Mouse (Mus musculus) spleen, postnatal 36 days (tissue): ENCODE results near the gene Gm8369.
"Not testable (repeated sequence)": the region's sequence is repeated elsewhere in the genome, so short reads cannot be mapped to it uniquely, and the experiment has no call there.

Experiments
- DNase-seq, 2 experiments: peaks; one replicate each; pipeline ENCODE4 v3.0.0; 2022; ENCODE audit warnings: low spot score in 2 of 2, mixed read lengths in 1 of 2

Gm8369 gene

DNA sequence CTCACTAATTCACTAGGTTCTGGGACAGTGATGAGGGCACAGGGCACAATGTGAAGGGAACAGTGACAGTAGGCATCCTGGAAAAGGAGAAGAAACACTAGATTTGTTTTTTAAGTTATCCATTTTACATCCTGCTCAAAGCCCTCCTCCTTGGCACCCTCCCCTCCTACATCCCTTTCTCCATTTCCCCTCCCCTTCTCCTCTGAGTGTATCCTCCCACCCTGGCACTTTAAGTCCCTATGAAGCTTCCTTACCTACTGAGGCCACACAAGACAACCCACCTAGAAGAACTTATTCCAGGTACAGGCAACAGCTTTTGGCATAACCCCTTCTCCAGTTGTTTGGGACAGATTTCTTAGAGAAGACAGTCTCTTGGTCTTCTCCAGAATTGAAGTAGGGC is 30.5 kb downstream of the Gm8369 start, which contains the start of gene Ms4a6b:
Gene Ms4a6b, plus strand, starts transcription at position 267 of the 400 bp plus-strand sequence.
- no peak for DNase-seq

DNA sequence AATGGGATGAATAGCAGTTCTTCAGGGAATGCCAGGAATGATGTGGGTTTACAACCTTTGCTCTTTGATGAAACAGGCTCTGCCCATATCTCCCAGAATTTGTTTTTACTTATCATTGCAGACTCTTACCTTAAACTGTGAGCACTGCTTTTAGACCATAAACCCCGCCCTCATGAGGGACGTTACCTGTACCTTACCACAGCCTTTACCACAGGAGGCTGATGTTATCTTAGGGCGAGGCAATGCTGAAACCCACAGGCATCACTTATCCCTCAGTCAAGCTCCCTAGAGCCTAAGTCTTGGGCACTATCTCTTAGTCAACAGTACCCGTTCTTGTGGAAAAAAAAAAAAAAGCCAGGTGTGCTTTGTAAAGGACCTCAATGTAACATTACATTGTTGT is 31.1 kb downstream of the Gm8369 start:
- DNase-seq: peak; percentile 63 to 65

DNA sequence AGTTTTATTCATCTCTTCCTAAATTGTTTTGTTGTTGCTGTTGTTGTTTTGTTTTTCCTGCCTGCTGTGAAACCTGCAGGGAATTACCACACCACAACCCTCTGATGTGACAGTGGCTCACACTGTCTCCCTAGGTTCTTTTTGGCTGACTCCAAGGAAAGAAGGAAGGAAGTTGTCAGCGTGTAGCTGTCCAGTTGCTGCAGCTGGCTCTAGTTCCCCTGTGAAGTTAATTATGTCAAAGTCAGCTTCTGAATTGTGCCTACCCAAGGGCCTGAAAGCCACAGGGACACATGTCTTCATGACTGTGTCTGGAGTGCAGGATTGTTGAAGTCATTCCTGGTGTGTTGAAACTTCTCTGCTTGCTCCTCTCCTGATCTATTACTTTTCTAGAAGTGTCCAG is 31.6 kb downstream of the Gm8369 start:
- DNase-seq: peak in 1 of 2 experiments; percentile 31

DNA sequence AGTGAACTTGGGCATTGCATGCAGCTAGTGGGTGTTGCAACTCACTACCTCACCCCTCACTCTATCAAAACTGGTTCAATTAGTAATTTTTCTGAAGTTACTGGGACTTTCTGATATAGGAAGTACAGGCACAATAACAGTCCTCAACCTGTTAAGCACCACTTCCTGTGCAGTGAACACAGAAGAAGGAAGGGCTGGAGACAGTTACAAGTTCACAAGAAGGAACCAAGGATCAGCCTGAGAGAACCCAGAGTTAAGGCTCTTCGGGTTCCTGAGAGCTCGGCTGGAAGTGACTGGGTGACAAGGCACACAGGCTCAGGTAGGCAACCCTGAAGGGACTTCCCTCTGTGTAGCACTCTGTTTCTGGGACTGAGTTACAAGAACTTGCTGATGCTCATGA is 32.6 kb downstream of the Gm8369 start:
- peak; percentile 41 to 52 for DNase-seq

DNA sequence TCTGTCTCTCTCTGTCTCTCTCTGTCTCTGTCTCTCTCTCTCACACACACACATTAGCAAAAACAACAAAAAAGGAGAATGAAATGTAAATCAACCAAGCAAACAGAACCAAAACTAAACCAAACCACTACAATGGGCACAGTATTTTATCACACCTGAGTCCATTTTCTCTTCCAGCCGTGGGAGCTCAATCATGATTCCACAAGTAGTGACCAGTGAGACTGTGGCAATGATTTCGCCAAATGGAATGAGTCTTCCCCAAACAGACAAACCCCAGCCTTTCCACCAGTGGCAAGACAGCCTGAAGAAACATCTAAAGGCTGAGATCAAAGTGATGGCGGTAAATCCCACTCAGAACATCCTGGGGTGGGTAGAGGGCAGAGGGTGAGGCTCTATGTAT is 34.4 kb downstream of the Gm8369 start:
- no peak for DNase-seq

DNA sequence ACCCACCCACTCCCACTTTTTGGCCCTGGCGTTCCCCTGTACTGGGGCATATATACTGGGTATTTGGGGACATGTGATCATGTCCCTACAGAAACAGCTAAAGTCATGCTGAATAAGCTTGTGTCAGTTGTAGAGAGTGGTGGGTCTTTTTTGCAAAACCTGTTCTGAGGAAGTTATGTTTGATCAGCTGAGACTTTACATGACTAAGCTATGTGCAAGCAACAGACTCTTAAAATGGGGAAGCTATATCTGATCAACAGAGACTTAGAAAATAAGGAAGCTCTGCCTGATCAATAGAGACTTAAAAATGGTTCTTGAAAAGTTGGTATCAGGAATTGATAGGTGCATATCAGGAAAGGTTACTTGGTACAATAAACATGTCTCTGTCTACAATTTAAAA is 47.7 kb downstream of the Gm8369 start:
- no peak for DNase-seq

DNA sequence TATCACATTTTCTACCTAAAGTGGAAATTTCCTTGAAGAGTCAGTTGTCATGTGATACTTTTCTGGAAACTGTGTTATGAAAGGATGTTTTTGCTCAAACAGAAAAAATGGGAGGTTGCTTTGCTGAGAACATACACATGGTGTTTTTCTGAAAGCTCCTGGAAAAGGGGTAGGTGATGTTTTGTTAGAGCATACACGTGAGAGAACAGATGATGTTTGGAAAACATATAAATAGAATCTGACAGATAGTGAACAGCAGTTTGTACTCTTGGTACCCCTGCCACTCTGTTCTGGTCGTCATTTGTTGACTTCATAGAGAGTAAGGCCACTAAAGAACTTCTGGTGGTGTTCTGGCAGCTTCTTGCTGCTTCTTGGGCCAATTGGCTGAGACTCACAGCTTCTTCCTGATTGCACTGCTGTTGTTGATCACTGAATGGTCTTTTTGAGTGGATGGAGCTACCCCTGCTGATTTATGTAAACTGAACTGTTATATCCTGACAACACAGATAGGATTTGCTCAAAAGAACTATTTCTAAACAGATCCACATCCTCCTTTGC is 48.2 kb downstream of the Gm8369 start:
- no peak for DNase-seq

DNA sequence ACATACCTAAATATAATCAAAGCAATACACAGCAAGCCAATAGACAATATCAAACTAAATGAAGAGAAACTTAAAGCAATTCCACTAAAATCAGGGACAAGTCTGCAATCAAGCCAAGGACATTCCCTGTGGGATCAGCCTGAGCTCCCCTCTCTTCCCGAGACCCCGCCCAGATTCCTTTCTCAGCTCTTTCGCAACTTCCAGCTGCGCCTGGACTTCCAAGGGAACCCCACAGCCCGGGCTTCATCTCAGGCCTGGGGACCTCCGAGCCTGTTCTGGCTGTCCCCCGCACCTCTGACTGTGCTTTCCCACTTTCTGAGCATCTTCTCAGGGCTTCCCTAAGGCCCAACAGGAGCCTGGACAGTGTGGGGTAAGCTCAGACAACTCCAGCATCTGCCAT is 50.9 kb downstream of the Gm8369 start, which contains the start of gene Ms4a4d:
Gene Ms4a4d, plus strand, starts transcription at position 209 of the 400 bp plus-strand sequence.
- DNase-seq: no peak

DNA sequence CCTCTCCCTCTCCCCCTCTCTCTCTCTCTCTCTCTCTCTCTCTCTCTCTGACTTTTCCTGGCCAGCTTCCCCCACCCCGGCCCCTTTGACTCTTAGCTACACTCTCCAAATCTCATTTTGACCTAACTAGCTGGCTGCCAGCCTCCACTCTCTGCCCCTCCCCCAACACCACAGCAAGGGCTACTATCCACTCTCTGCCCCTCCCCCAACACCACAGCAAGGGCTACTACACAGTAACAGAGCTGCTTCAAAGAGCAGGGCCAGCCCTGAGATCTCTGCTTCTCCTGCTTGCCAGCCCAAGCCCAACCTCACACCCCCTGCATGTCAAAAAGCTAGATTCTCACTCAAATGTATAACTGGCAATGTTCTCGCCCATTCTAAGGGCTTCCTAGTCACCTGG is 51.6 kb downstream of the Gm8369 start:
- no peak for DNase-seq

DNA sequence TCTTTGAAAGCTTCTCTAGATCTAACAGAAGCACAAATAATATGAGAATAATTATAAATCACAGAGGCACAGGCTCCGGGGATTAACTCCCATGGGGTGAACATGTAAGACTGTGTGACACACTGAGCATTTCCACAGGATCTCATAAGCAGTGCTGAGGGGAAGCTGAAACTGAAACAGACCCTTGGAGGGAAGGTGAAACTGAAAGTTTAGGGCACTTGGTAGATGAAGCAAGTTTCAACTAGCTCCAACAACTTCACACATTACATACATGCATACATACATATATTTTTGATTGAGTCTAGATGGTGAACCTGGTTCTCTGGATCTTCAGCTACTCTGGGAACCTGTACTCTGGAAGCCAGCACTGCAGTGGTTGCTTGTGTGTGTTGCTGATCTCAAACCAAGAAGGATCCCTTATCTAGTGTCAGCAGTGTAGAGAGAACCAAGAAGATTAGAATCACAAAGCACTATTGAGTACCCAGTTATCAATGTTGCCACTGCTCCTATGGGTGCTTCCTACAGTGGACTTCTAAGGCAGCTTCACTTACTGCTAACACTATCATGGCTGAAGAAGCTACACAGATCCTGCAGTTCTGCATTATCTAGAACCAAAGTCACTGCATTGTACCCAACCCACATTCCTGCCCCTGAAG is 54.6 kb downstream of the Gm8369 start:
- DNase-seq: peak; percentile 77 to 82

DNA sequence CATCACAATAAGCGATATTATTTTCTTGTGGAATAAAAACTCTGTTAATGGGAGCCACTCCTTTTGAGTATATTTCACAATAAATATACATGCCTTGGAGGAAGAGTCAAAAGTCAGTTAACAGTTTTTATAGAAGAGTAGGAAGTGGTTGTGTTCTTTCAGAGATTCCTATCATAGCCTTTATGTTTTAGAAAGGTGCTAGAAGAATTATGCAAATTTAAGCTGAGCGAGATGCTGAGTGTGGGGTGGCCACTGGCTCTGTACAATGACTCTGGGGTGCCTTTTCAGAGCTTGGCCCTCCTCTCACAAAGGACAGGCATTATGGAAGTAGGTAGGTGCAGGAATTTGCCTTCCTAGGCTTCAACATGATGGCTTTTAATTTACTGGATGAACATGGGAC is 58.6 kb downstream of the Gm8369 start:
- DNase-seq: not testable (repeated sequence)

DNA sequence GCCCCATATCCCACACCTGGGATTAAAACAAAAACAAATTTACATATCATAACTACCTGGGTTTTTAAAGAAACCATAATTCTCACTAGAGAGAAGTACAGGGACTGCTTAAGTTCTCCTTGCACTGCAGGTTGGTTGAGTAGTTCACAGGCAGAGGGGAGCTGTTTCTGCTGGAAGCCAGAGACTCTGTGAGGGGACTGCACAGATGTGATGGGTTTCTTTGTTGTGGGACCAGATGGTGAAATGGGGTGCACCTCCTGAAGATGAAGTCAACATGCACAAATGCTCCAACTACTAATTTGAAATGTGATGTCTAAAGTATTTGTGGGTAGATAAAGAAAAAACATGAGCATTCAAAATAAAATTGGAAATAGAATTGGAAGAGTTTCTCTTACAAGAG is 62.2 kb downstream of the Gm8369 start:
- DNase-seq: no peak

DNA sequence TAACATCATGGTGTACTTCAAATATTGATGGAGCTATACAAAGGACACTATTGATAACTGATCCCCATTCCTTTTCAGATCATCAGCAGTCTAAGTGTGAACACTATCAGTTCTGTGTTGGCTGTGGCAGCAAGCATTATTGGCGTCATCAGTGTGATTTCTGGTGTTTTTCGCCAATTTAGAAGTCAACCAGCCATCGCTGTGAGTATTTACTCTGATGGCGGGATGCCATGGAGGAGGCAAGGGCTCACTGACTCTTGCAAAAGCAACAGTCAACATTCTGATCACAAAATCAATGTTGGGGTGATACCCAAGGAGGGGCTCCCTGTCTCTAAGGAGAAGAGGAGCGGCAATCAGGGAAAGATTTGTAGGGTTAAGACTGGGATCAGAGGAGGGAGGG is 69.0 kb downstream of the Gm8369 start:
- DNase-seq: no peak

DNA sequence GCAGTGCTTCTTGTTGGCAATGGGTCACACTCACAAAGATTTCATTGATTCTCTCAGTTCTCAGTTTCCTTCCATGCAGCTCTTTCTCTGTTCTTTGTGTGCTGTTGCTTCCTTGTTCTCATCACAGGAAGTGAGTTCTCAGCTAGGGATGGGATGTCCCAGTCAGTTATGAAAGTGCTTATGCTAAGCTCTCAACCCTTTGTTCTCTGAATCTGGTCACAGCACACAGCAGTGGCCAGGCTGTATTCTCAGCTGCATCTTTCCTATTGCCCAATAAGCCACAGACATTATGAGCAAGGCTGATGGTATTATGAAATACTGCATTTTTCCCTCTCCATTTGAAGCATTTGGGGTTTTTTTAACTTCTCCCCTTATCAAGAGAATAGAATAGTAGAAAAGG is 73.8 kb downstream of the Gm8369 start:
- peak; percentile 20 to 25 for DNase-seq
